Mouse (Mus musculus): ENCODE data around the gene Prep. TPM values are rescaled to one million over a fixed set of nuclear protein-coding genes. Genes with fewer than 3 reads are reported as not detected.

Prep gene
- total RNA-seq (2022) = 1 to 10 TPM; 6.1 to 6.6 (median 6.2) TPM

DNA sequence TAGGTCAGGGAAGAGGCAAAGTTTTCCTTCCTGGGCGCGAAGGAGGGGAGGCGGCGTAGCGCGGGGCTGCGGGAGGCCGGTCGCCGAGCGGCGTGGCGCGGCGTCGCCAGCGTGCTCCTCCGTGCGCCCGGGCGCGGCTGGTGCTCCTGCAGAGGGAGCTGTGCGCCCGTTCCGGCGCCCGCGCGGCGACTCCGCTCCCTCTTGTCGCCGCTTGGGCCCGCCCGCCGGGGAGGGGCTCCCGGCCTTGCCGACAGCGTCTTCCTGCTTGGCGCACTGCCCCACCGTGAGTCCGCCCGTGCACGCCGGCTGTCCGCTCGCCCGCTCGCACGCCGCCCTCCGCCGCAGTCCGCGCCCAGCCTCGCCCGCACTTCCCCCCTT, at the start of gene Prep:
TSS of gene Prep (plus strand) at position 273 of the 378 bp plus-strand sequence.
- DNase-seq (ENCODE audit: low spot score in 2 of 2) = peak; percentile 85 to 93

GRCm38 (mm10) chr10:45017352-45017751, 49.7 kb upstream of the Prep start:
- no peak for DNase-seq (ENCODE audit: low spot score in 2 of 2)

- no peak for DNase-seq (ENCODE audit: low spot score in 2 of 2)
Observed at GRCm38 (mm10) chr10:45017851-45018250, 49.2 kb upstream of the Prep start.

DNA sequence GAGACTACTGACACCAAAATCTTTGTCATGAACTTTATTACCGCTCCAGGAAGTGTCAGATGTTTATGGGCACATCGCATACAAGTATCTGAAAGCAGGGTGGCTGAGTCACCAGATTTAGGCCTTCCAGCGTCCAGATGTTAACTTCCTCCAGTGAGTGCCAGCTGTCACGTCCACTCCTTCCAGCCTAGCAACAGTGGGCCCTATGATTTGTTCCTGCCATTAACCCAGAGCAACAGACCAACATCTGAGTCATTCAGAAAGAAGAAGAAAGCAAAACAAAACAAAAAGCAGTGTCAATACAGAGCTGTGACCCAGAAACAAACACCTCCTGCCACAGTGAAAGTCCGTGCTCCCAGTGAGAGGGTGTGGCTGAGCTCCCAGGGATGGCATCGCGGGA, 47.6 kb upstream of the Prep start:
- no peak for DNase-seq (ENCODE audit: low spot score in 2 of 2)

DNA sequence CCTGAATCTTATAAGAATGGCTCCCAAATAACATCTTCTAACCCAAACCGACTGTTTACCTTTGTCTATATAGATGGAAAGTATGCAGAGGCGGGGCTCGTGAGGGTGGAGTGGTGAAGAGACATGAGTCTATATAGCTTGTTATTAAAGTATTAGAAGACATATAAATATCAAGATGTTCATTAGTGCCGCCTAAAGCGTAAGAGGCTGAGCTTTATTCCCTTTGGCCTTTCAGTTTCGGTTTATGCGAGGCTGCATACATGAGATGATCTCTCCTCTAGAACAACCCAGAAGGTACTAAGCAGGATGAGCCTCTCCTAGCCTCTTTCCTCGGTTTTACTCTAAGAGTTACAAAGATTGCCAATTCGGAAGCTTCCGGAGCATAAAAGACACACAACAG, 47.2 kb upstream of the Prep start:
- no peak for DNase-seq (ENCODE audit: low spot score in 2 of 2)

- DNase-seq (ENCODE audit: low spot score in 2 of 2) = no peak
Observed at GRCm38 (mm10) chr10:45020291-45020690, 46.7 kb upstream of the Prep start.

GRCm38 (mm10) chr10:45025184-45025583, 41.8 kb upstream of the Prep start:
- no peak for DNase-seq (ENCODE audit: low spot score in 2 of 2)

GRCm38 (mm10) chr10:45026935-45027334, 40.1 kb upstream of the Prep start:
- DNase-seq (ENCODE audit: low spot score in 2 of 2) = no peak

- DNase-seq (ENCODE audit: low spot score in 2 of 2) = peak; percentile 23 to 29
Observed at GRCm38 (mm10) chr10:45045268-45045928, 21.6 kb upstream of the Prep start.

- DNase-seq (ENCODE audit: low spot score in 2 of 2) = no peak
Observed at GRCm38 (mm10) chr10:45048158-45048557, 18.8 kb upstream of the Prep start.

DNA sequence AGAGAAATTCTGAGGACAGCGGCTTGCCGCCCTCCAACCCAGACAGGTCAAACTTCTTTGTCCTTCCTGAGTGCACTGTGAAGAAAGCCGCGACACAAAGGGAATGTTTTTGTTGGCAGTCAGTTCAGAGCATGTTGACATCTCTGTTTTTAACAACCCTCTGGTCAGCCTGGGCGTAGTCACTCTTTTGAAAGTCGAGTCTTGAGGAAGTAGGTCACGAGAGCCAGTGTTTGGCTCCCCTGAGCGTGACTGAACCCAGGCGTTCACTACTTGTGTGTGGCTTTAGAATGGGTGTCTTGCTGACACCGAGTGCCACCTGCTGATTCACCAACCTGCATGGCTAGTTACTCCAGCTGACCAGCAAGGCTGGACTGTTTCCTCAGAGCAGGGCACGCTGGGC, 18.4 kb upstream of the Prep start:
- no peak for DNase-seq (ENCODE audit: low spot score in 2 of 2)

DNA sequence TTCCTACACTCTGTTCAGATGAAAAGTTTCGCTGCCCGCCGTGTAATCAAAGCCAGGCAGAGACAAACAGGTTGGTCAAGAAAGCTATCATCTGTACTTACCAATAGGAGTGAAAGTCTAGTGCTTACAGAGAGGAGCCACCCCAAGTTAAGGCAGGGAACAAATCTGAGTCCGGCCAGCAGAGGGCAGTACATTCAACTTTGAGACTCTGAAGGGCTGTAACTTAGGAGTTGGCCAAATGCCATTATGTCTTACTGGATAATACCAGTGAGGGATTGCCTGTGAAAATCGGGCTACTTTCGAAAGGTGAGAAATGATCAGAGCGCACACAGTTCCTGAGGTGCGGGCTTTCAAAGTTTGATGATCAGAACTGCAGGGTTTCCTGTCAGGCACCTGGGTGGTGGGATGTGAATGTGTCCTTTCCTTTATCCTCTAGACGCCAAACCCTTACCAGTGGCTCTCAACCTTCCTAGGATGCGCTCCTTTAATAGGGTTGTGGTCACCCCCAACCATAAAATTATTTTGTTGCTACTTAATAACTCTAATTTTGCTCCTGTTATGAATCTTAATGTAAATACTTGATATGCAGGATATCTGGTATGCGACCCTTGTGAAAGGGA, 15.8 kb upstream of the Prep start:
- peak; percentile 39 to 46 for DNase-seq (ENCODE audit: low spot score in 2 of 2)

DNA sequence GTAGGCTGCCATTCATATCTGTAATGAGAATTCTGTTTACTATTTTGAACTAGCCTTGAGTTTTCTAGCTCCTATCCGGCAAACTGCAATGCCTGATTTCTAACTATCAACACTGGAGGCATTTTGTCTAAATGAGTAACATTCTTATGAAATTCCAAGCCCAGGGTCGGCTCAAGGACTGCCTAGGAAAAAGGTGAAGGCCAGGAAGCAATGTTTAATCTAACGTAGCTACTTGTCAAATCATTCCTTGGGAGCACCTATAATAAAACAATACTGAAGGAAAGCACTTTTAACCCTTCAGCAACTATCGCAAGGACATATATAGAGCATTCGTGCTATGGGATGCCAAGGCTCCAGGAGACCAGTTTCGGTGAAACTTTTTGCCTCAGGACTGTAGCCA, 8.6 kb upstream of the Prep start:
- DNase-seq (ENCODE audit: low spot score in 2 of 2) = no peak

DNA sequence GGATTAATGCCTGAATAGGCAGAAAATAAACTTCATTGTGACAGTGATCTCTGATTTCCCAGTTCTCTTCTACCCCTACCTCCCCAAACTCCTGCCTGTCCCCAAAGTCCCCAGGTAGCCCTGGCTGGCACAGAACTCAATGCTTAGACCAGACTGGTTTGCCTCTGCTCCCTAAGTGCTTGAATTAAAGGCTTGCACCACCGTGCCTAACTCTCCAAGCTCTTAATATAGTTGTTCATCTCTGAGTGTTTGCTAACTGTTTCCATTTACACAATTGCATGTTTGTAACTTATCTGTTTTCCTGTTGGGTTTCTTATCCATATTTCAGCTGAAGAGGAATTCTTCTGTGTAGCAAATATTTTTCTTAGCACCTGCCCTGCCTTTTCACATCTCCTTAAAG, 6.2 kb upstream of the Prep start:
- DNase-seq (ENCODE audit: low spot score in 2 of 2) = no peak

- no peak for DNase-seq (ENCODE audit: low spot score in 2 of 2)
Observed at GRCm38 (mm10) chr10:45066131-45066930, 672 bp upstream of the Prep start.

- DNase-seq (ENCODE audit: low spot score in 2 of 2) = no peak
Observed at GRCm38 (mm10) chr10:45067436-45067925, 478 bp downstream of the Prep start.

- no peak for DNase-seq (ENCODE audit: low spot score in 2 of 2)
Observed at GRCm38 (mm10) chr10:45069557-45069956, 2.6 kb downstream of the Prep start.

GRCm38 (mm10) chr10:45070362-45070761, 3.4 kb downstream of the Prep start:
- DNase-seq (ENCODE audit: low spot score in 2 of 2) = no peak

GRCm38 (mm10) chr10:45070929-45071813, 4.2 kb downstream of the Prep start:
- DNase-seq (ENCODE audit: low spot score in 2 of 2) = no peak

DNA sequence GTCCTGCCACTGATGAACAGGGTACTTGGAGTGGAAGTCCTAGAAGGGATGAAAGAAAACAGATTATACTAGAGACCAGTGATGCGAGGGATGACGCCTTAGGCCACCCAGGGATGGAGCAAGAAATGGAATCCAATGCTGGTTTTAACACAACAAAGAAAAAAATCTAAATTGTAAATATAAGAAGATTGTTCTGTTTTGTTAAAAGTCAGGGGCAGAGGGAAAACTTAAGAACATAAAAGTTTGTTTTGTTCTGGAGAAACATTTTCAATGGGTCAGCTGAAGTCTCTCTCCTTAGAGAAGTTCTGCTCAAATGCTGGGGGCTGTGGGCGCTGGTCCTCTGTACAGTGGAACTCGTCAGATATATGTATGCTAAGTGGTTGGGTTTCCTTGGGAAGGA, 5.3 kb downstream of the Prep start:
- DNase-seq (ENCODE audit: low spot score in 2 of 2) = no peak

DNA sequence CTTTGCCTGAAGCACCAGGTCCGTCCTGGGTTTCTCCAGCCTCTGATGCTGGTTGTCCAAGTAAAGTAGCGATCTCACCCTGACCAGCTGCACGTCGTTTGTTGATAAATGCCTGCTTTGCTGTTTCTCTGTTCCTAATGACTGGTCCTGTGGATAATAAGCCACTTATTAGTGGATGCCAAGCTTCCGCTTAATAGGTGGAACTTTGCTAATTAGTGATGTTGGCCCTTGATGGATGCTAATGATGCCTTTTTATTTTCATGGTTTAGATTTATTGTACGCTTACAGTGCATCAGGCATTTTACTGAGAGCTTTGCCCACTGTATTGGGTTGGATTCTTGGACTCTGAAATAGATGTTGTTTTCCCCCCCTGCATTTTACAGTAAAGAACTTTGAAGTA, 7.5 kb downstream of the Prep start:
- no peak for DNase-seq (ENCODE audit: low spot score in 2 of 2)

Data from gastrocnemius, adult 8-10 months (tissue).